Mouse (Mus musculus) cerebellum, adult 2 months (tissue): ENCODE results near the gene Lrg1.

Experiments used
- CTCF ChIP-seq: fragments of 200-500 bp; IDR thresholded peaks from 2 replicates; pipeline ENCODE4 v1.5.1; 2011; ENCODE audit warnings: low read depth, mild to moderate bottlenecking, control low read depth, low read length, moderate library complexity, borderline replicate concordance; ENCODE audit not compliant: insufficient read depth
- POLR2A ChIP-seq: fragments of 200-500 bp; IDR thresholded peaks from 2 replicates; pipeline ENCODE4 v1.6.1; 2011; ENCODE audit warnings: low read length, control low read depth, borderline replicate concordance; ENCODE audit not compliant: insufficient read depth

- TF ChIP-seq POLR2A (no peak), CTCF (no peak)
Observed at GRCm38 (mm10) chr17:56128246-56128645, 6.4 kb upstream of the Lrg1 start.
